In genomic region chr1:194578270-194578669, GRCm38 (mm10) we compare ENCODE assay signal across 11 mouse cellular contexts. TPM values are rescaled to one million over a fixed set of nuclear protein-coding genes. Genes with fewer than 3 reads are reported as not detected.
DNase-seq lines count a peak whose midpoint lies in the region; ATAC-seq lines count a peak whose summit lies in the region.
"Had no signal": no experiment of that assay in that cellular context is flagged by ENCODE, and none has a peak within 500 bp of the region (broad histone marks: within the 10 kb centered on the region; RNA-seq: fewer than 3 reads in every experiment).

No protein-coding gene starts in this region.

- H3K4me2 ChIP-seq in heart, embryonic 11.5 days = no peak overlapping the region
- H3K4me2 ChIP-seq: embryonic facial prominence, embryonic 13.5 days; liver, embryonic 15.5 days had no signal

- H3K27me3 ChIP-seq in heart, embryonic 11.5 days (ENCODE audit: control insufficient read depth, insufficient read depth, low read length) = no peaks in the 10 kb centered on the region
- H3K27me3 ChIP-seq: embryonic facial prominence, embryonic 13.5 days; liver, embryonic 15.5 days had no signal

- intact Hi-C loops in gastrocnemius, postnatal 14 days (cut with DNase I; ENCODE audit: low total_unique reads) = no loop called here
- intact Hi-C loops in left cerebral cortex, postnatal 4 days (cut with DNase I) = no loop called here

- DNase-seq in gastrocnemius, postnatal 10 days = peak; percentile 10
- DNase-seq in gastrocnemius, postnatal 14 days = no peak
- DNase-seq in cerebellum, adult 11 months = peak; percentile 92
- peak; percentile 25 to 50 for DNase-seq in frontal cortex, postnatal 10 days (ENCODE audit: low spot score in 2 of 2)
- peak; percentile 93 for DNase-seq in left cerebral cortex, postnatal 4 days
- no peak for DNase-seq in spleen, postnatal 36 days (ENCODE audit: low spot score in 2 of 2)
- DNase-seq: heart, postnatal 4 days had no signal

- no peak overlapping the region for H3K4me3 ChIP-seq in heart, embryonic 11.5 days (ENCODE audit: low read depth, low read length)
- H3K4me3 ChIP-seq: embryonic facial prominence, embryonic 13.5 days; liver, embryonic 15.5 days had no signal

- 76% methylated on average over 3 of the region's 3 CpGs for WGBS in heart, embryonic 11.5 days (ENCODE audit: insufficient replicate concordance)

- no peaks in the 10 kb centered on the region for H3K4me1 ChIP-seq in heart, embryonic 11.5 days (ENCODE audit: control insufficient read depth, insufficient read depth, low read length)
- H3K4me1 ChIP-seq: embryonic facial prominence, embryonic 13.5 days; liver, embryonic 15.5 days had no signal

- H3K9me3 ChIP-seq in heart, embryonic 11.5 days (replicated peaks; ENCODE audit: control insufficient read depth, low read length) = no peaks in the 10 kb centered on the region
- H3K9me3 ChIP-seq: embryonic facial prominence, embryonic 13.5 days; liver, embryonic 15.5 days had no signal

- no peak overlapping the region for H3K27ac ChIP-seq in heart, embryonic 11.5 days (ENCODE audit: low read depth, low read length)
- H3K27ac ChIP-seq: embryonic facial prominence, embryonic 13.5 days; liver, embryonic 15.5 days had no signal

- ATAC-seq in activated CD4-positive, CD25-positive, alpha-beta regulatory T cell, adult 4 months = no peak
- no peak for ATAC-seq in heart, embryonic 11.5 days (replicated peaks; ENCODE audit: insufficient number of reproducible peaks, low FRiP score, low TSS enrichment)

- H3K9ac ChIP-seq in heart, embryonic 11.5 days (ENCODE audit: low read depth, low read length) = no peak overlapping the region
- H3K9ac ChIP-seq: embryonic facial prominence, embryonic 13.5 days; liver, embryonic 15.5 days had no signal

- H3K36me3 ChIP-seq in heart, embryonic 11.5 days (ENCODE audit: control insufficient read depth, insufficient read depth, low read length) = no peaks in the 10 kb centered on the region
- H3K36me3 ChIP-seq: embryonic facial prominence, embryonic 13.5 days; liver, embryonic 15.5 days had no signal

RNA-seq across cellular contexts. Expression of gene Plxna2, which starts 39.7 kb away (rescaled TPM):
- 10 to 100 TPM; 15.8 to 20.0 TPM for total RNA-seq in gastrocnemius, postnatal 10 days (2021)
- total RNA-seq in gastrocnemius, postnatal 14 days (2021) = 10 to 100 TPM; 10.8 to 12.4 TPM
- 100 to 1,000 TPM; 132 to 134 TPM for total RNA-seq in left cerebral cortex, postnatal 4 days (2021)
- polyA plus RNA-seq in activated CD4-positive, CD25-positive, alpha-beta regulatory T cell, adult 4 months (2017; shearing (Covaris generic)) = not detected
- polyA plus RNA-seq in heart, embryonic 11.5 days (2014; fragmentation: Nextera tagmentation; extraction: Ambion mirVana) = 6.4 and 6.7 TPM in 2 replicates

Comparison
In these comparisons a context has a peak if more than half of its experiments do, and no peak if none do; other contexts are left out.
1. DNase-seq: peak in gastrocnemius, postnatal 10 days (single experiment), cerebellum, adult 11 months (single experiment), frontal cortex, postnatal 10 days (2 of 2) and left cerebral cortex, postnatal 4 days (single experiment); none in gastrocnemius, postnatal 14 days (single experiment) and spleen, postnatal 36 days (0 of 2).
2. RNA of gene Plxna2, which starts 39.7 kb away (total RNA-seq): 132 to 134 TPM in left cerebral cortex, postnatal 4 days; 15.8 to 20.0 TPM in gastrocnemius, postnatal 10 days and 10.8 to 12.4 TPM in gastrocnemius, postnatal 14 days; every median in the first group is over 4 times any median in the second.